Comparison of ENCODE assay signal across 16 mouse cellular contexts in the genomic region with DNA sequence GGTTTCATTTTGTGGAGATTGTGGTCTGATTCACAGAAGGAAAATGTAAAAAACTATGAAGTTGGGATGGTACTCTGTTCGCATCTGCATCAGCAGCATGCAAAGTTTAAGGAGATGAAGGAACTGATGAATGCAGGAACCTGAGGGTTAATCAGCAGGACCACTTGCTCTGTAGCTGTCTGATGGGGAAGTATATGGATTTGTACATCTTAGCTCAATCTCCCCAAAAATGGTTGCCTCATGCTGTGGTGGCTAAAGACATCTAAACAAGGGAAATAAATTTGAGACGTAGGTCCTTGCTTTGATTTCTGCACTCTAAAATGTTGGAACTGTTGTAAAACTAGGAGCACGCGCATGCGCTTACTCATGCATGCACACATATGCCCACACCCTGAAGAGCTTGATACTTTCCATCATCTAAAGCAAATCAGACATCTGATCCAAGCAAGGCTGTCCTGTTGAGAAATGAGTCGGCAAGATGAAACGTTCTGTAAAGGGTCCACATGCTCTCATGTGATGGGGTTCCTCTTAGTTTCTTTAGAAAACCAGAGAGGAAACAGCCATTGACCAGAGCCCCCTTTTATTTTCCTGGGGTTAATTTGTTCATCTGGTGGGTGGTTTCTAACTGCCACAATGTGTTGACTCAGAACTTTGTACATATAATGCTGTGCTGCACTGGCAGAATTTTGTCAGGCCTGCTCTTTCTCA. TPM values are rescaled to one million over a fixed set of nuclear protein-coding genes. Genes with fewer than 3 reads are reported as not detected.
"Had no signal": no experiment of that assay in that cellular context is flagged by ENCODE, and none has a peak within 500 bp of the region (broad histone marks: within the 10 kb centered on the region; RNA-seq: fewer than 3 reads in every experiment).

No protein-coding gene starts in this region.

- ATAC-seq: intestine, postnatal 0 days; liver, embryonic 12.5 days; midbrain, embryonic 13.5 days; midbrain, embryonic 16.5 days had no signal

- DNase-seq: kidney, adult 2 months; kidney, postnatal 14 days; kidney, postnatal 4 days; liver; lung, adult 18-20 months; lung, postnatal 14 days; lung, postnatal 4 days; right cerebral cortex, postnatal 25 days; thymus, adult 18-20 months; thymus, postnatal 4 days had no signal

RNA-seq across cellular contexts. Expression of a gene that starts 43.1 kb away (rescaled TPM):
- total RNA-seq: layer of hippocampus, adult 18-20 months; left cerebral cortex, postnatal 25 days had no signal
